Mouse (Mus musculus): ENCODE results near the gene Flt1.

Flt1 gene

DNA sequence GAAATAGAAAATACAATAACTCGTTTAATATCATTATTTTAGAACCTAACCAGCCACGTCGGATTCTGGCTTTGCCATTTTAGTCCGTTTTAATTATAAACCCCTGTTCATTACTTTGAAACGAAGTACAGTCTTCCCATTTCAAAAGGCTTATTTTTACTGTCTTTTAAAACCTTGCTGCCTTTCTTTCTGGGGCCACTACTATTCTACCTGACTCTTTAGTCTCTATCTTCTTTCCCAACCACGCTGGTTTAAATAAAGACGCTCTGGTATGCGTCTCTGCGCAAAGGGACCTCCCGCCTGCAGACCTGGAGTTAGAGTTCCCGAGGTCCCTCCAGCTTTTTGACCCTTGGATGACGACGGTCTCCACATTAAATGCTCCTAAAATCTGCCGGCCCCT lies 1.4 kb downstream of the Flt1 start:
- DNase-seq, result no peak

DNA sequence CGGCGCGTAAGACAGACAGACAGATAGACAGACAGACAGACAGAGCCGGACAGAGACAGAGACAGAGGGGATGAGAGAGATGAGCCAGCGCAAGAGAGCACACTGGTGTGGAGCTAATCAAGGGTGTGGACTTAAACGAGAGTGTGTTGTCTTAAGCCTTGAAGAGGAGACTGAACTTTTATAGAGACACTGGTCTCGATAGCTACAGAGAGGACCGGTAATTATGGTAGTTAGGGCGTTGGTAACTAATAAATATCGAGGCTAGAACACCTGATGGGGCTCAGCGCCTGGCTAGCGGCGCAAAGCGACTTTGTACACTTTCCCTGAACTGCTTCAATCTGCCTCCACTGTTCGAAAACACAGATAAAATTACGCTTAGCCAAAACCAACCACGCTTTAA lies 2.0 kb downstream of the Flt1 start:
- no peak for DNase-seq

DNA sequence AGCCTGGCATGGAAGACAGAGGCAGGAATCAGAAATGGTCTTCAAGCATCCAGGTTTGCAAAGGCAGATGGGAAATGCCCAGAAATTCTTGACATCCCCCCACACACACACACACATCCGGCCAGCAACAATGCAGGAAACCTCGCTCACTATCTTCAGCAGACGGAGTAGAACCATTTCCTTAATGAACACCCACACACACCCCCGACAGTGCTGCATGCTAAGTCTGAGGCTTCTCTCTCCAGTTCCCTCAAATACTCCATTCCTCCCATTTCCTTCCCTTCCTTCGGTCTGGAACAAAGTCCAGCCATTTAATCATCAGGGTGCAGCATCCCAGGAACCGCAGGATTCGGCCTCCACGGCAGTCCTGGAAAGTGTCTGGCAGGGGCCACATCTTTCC lies 4.4 kb downstream of the Flt1 start:
- DNase-seq, result peak; percentile 25 to 55

DNA sequence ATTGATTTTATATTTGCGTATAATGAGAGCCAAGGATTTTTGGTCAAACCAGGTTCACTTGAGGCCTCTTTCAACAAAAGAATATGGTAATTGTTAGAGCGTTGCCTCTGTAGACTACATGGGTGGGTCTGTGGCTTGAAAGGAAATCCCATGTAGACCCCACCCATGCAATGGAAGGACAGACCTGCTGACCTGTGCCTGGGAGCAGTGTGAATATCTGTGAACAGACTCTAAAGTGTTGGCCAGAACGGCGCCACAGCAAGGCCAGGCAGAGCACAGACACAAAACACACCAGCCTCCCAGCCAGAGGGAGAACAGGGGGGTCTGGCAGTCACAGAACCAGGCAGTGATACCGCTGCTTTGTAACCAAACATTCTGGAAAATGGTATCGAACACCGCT lies 7.5 kb downstream of the Flt1 start:
- DNase-seq, result no peak

DNA sequence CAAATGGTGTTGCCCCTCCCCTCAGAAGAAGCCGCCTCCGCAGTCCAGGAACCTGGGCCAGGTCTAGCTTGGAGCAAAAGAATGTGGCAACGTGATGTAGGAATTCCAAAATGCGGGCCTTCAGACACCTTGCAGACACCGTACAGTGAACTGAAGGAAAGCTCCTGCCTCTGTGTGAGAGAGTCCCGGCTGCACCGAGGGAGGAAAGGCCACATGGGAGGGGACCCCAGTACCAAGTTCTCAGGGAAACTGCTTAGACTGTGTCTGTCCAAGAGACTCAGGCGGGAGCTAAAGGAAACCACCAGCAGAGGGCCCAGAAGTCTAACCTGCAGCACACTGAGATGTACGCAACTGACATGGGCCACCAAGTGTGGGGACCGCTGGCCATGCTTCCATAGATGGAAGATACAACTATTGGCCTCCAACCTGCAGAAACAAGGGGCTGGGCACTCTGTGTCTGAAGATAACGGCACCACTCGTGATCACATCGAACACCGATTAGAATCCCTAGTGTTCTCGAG lies 9.1 kb downstream of the Flt1 start:
- DNase-seq, result peak in 1 of 2 experiments; percentile 21

DNA sequence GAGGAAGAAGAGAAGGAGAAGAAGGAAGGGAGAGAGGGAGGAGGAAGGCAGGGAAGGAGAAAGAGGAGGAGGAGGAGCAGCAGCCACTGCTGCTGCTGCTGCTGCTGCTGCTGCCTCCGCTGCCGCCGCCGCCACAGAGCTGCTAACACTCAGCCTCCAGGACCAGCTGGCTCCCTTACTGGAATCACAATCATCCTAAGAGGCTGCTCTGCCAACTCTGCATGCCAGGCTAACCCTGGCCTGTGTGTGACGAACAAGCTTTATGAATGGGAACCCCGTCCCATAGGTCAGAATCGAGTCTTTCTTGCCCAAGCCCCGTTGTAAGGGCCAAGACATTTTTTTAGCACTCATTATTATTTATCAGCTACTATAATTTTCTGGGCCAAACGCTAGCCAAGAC lies 9.5 kb downstream of the Flt1 start:
- DNase-seq, result peak; percentile 9 to 37

- peak; percentile 5 to 28 for DNase-seq
These were observed 10.4 kb downstream of the Flt1 start for GRCm38 (mm10) chr5:147715391-147715790.

GRCm38 (mm10) chr5:147708500-147708899 lies 17.3 kb downstream of the Flt1 start:
- no peak for DNase-seq

GRCm38 (mm10) chr5:147707479-147707878 lies 18.3 kb downstream of the Flt1 start:
- no peak for DNase-seq

- DNase-seq, result no peak
These were observed 20.9 kb downstream of the Flt1 start for GRCm38 (mm10) chr5:147704890-147705289.

GRCm38 (mm10) chr5:147702423-147702822 lies 23.4 kb downstream of the Flt1 start:
- no peak for DNase-seq

DNA sequence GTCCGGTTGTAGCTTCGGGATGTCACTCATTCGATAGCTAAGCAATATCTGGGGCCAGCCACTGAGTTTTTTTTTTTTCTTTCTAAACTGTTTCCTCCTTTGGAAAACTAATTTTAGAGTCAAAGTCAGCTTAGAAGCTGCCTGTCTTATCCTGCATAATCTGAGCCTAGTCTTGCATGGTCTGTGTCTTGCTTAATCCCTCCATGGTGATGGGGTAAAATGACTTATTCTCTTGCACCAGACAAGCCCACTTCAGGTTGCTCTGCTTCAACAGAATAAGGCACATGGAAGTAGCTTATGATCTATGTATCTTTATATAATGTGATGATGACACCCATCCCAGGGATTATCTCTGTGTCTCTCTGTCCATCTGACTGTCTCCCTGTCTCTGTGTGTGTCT lies 24.8 kb downstream of the Flt1 start:
- DNase-seq, result no peak

DNA sequence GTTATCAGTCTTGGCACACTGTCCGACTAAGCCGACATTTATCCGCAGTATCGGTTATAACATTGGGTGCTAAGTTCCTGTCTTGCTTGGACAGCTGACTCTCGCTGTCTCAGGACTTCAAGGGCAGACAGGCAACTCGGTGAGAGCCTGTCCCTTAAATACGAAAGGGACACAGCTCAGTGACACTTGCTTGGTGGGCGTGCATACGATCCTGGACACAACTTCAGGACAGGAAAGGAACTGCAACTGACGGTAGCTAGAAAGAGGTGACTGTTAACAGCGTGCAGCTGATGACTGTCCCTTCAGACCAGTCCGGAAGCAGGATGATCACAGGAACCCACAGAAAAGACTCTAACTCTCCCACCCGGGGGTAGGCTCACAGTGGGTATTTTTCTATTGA lies 27.8 kb downstream of the Flt1 start:
- no peak for DNase-seq

GRCm38 (mm10) chr5:147697165-147697564 lies 28.6 kb downstream of the Flt1 start:
- no peak for DNase-seq

- no peak for DNase-seq
These were observed 33.2 kb downstream of the Flt1 start for GRCm38 (mm10) chr5:147692622-147693021.

DNA sequence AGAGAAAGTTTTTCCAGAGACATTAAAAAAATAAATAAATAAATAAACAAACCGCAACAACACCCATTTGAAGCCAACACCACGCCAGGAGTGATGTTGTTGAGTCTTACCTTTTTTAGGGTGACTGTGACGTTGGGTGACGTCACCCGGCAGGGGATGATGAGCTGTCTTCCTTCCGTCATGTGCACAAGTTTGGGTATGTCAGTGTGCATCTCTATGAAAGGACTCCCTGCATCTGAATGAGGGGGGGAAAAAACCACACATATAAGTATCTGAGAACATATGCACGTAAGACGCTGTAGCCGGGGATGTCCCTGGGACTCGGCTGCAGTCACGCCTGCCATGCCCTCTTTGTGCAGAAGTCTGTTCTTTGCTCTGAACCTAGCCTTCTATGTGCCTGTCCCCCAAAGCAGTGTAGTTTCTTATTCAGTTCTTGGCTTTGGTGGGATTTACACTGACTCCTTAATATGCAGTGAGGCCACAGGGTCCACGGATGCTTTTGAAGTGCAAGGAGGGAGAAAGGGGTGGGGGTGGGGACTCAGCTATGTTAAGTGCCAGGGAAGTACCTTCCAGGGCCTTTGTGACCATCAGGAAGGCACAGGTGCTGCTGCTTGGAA lies 42.0 kb downstream of the Flt1 start:
- no peak for DNase-seq

GRCm38 (mm10) chr5:147681224-147681623 lies 44.6 kb downstream of the Flt1 start:
- no peak for DNase-seq

DNA sequence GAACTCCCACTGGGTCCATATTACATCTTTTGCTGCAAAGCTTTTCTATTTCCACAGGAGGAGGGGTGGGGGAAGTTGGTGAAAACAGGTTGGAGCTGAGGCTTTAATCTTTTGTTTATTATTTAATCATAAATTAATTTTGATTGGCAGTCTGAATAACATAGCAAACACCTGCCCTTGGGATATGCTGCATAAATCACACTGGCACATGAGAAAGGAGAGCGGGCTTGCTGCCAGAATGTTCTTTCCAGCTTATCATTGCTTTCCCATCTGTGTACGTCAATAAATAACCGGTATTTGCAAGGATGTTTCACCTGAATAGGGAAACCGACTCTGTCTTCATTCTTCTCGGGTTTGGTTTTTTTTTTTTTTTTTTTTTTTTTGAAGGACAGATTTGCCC lies 45.1 kb downstream of the Flt1 start:
- no peak for DNase-seq

DNA sequence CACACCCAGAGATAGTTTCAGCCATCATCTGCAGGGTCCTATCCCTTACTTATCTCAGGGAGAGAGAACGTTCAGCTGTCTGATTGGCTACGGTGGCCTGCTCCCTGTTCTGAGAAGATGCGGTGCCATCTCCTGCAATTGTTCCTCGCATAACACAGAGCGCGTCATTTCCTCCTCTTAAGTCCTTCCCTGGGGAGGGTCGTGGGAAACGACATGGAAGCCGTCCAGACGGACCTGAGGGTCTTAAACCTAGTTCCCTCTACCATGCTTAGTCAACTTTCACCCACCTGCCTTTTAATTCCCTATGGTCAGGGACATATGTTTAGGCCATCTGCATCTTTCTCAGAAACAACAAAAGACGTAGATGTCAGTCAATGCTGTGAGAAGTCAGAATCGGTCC lies 46.5 kb downstream of the Flt1 start:
- no peak for DNase-seq

- no peak for DNase-seq
These were observed 50.0 kb downstream of the Flt1 start for GRCm38 (mm10) chr5:147675791-147676190.

GRCm38 (mm10) chr5:147671765-147672424 lies 53.9 kb downstream of the Flt1 start:
- DNase-seq, result peak; percentile 10 to 30

- DNase-seq, result no peak
These were observed 57.0 kb downstream of the Flt1 start for GRCm38 (mm10) chr5:147668637-147669344.

DNA sequence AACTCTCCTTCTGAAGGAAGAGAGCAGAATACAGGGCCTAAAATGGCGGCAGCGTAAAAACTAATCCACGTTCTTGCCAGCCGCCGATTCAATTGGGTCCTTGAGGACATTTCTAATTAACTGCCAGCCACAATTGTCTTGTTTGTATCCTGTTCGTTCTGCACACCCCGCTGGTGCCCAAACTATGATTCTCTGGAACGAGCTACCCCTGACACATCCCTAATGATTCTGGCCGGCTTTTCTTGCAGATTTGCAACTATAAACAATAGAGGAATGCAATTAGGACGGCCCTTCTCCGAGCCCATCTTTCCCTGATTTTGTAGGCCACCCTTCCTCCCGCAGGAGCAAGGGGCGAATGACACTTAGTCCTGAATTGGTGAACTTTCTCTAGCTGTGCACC lies 59.9 kb downstream of the Flt1 start:
- DNase-seq, result no peak

DNA sequence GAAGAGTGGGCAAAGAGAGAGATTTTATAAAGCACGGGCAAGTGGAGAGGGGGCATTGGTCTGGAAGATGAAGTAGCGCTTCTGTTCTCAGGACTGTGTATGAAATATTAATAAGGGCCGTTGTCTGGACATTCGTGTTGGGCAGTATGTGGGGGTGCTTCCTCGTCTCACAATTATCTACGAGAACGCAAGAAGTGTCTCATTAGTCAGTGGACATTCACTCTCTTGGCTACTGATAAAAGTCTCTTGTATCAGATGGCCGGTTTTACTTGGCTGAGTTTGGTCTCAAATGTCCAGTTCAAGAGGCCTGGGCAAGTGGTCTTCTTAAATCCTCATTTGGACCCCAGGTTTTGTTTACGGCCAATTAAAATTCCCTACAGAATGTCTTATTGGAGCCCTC lies 60.4 kb downstream of the Flt1 start:
- no peak for DNase-seq
